Mouse (Mus musculus) cerebellum, postnatal 4 days (tissue): ENCODE results near the gene Rapgef2.

Source experiments
- DNase-seq, 2 experiments: peaks; one replicate each; pipeline ENCODE4 v3.0.0; 2022; ENCODE audit warnings: low spot score in 2 of 2, mixed read lengths in 1 of 2

Gene Rapgef2

GRCm38 (mm10) chr3:79028153-79028878, 258.0 kb downstream of the Rapgef2 start:
- no peak for DNase-seq

GRCm38 (mm10) chr3:79025983-79026382, 260.3 kb downstream of the Rapgef2 start:
- no peak for DNase-seq

GRCm38 (mm10) chr3:79023735-79024328, 262.5 kb downstream of the Rapgef2 start:
- DNase-seq, result no peak

GRCm38 (mm10) chr3:79022690-79023089, 263.6 kb downstream of the Rapgef2 start:
- no peak for DNase-seq

DNA sequence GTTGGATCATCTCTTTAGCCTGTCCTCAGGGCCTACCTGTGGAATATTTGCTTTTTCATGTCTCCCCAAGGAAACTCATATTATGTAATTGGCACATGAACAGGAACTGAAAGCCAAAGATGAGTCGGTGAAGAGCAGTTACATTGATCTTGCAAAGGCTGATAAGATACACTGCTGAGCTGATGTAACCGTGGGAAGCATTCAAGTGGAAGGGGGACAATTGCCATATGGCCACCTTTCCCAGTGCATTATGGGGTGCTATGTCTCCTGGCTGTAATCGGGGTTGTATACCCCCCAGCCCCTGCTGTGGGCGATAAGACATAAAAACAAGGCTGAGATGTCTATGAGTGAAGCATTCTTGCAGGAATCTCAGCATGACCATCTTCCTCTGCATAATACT, 268.9 kb downstream of the Rapgef2 start:
- DNase-seq, result no peak

DNA sequence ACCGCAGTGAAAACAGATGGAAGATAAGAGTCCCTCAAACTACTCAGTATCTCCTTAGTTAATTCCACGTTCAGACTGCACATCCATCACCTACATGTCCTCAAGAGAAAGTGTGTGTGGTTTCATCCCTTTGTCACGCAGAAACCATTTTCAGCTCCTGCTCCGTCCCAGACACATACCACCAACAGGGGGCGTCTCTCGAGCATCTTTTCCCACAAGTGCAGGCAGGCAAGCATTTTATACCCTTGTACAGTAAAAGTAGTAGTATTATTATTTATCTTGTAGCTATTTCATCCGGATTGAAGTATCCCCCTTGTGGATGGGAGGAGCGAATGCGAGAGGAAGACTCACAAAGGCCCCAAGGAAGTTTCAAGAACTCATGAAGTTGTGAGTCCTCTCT, 269.5 kb downstream of the Rapgef2 start:
- no peak for DNase-seq

GRCm38 (mm10) chr3:79015621-79016474, 270.5 kb downstream of the Rapgef2 start:
- no peak for DNase-seq
